Mouse (Mus musculus) heart, postnatal 0 days (tissue): ENCODE data around the gene Retreg3. TPM values are rescaled to one million over a fixed set of nuclear protein-coding genes. Genes with fewer than 3 reads are reported as not detected.

Experiments used
- ATAC-seq: fragments of 200-750 bp; cut with Nextera tagmentation; 2 replicates; pipeline ENCODE4 v1.8.0; 2017; ENCODE audit warnings: low read depth, moderate number of reproducible peaks, moderate library complexity; ENCODE audit not compliant: insufficient read depth
- DNase-seq: peaks from one replicate; pipeline ENCODE4 v3.0.0-alpha.2; 2016; ENCODE audit warnings: low spot score
- H3K27ac ChIP-seq: fragments of 300-500 bp; sonication (generic); 2 replicates; pipeline ENCODE4 v1.5.1; 2014; ENCODE audit warnings: low read depth, mild to moderate bottlenecking
- H3K27me3 ChIP-seq: fragments of 300-500 bp; sonication (generic); 2 replicates; pipeline ENCODE4 v1.6.1; 2014; ENCODE audit warnings: low read length, mixed read lengths; ENCODE audit not compliant: control insufficient read depth, insufficient read depth
- H3K36me3 ChIP-seq: fragments of 300-500 bp; sonication (generic); replicated peaks from 2 replicates; pipeline ENCODE4 v1.6.1; 2014; ENCODE audit warnings: low read length, mixed read lengths; ENCODE audit not compliant: control insufficient read depth, insufficient read depth
- H3K4me1 ChIP-seq: fragments of 300-500 bp; sonication (generic); 2 replicates; pipeline ENCODE4 v1.6.1; 2014; ENCODE audit warnings: antibody characterized with exemption; ENCODE audit not compliant: control insufficient read depth, insufficient read depth
- H3K4me2 ChIP-seq: fragments of 300-500 bp; sonication (generic); 2 replicates; pipeline ENCODE4 v1.6.1; 2014; ENCODE audit warnings: low read depth, mild to moderate bottlenecking, low read length, moderate library complexity
- H3K4me3 ChIP-seq: fragments of 300-500 bp; sonication (generic); 2 replicates; pipeline ENCODE4 v1.5.1; 2014; ENCODE audit warnings: low read depth, low read length
- H3K9ac ChIP-seq: fragments of 300-500 bp; sonication (generic); replicated peaks from 2 replicates; pipeline ENCODE4 v1.6.1; 2014; ENCODE audit warnings: low read depth, low read length, mixed read lengths
- H3K9me3 ChIP-seq: fragments of 300-500 bp; sonication (generic); replicated peaks from 2 replicates; pipeline ENCODE4 v1.6.1; 2016; ENCODE audit warnings: low read length; ENCODE audit not compliant: control insufficient read depth
- CTCF ChIP-seq: IDR thresholded peaks from 2 replicates; pipeline ENCODE4 v1.5.1; 2016; ENCODE audit warnings: antibody characterized with exemption, control low read depth, low read depth
- EP300 ChIP-seq: IDR thresholded peaks from 2 replicates; pipeline ENCODE4 v1.6.1; 2016; ENCODE audit warnings: antibody characterized with exemption, low read depth
- WGBS: fragments of 180-500 bp; shearing (Covaris S2); extraction: QIAGEN DNeasy Blood & Tissue Kit; methylation state at CpG from one replicate; pipeline ENCODE4 v1.1.7; 2014; 5-methylcytosine and 5-hydroxymethylcytosine counted together
- polyA plus RNA-seq: library from polyadenylated mRNA; unstranded; fragments of >200 nt; fragmentation: Nextera tagmentation; extraction: Ambion mirVana; gene quantifications from 2 replicates; pipeline ENCODE4 v1.2.1, GENCODE M21; 2015
- total RNA-seq: library from RNA; depleted of rRNA; stranded (reverse); fragments of >200 nt; gene quantifications from 2 replicates; pipeline ENCODE4 v1.2.3, GENCODE M21; 2014; ENCODE audit warnings: low replicate concordance

The Retreg3 gene
- total and polyA plus RNA-seq, 2 experiments from 2014 or later, result 11.3 to 47.6 TPM

DNA sequence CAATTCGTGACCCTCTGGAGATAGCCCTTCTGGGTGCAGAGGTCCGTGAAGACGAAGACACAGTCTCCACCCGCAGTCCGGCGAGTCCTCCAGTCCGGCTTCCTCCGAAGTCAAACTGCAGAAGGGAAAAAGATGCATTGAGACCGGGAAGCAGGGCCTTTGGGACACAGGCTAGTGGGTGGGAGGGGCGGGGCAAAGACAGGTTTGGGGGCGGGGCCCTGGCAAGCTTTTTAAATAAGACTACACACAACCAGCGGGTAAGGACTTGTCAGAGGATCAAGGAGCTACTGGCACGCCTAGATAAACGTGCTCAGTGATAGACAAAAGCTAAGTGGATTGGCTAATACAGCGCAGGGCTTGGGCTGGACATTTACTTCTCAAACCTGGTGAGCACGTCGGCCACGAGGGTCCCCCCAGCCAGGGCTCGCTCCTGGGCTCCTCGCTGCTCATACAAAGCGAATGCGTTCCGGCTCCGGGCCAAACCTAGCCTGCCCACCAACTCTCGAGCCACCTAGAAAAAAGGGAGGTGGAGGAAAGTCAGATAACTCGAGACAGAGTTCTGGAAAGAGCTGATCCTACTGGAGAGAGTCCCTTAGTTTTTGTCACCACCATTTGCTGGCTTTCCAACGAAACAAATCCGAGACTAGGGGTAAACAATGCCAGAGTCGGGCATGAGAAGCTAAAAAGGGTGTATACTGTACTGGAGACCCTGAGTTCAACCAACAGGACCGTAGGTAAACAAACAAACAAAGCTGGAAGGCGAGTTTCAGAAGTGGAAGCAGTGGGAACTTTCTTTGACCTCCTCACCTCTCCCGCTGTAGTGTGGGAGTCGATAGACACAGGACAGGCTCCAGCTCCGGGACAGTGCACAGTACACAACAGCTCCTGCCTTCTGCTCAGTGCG, 45.2 kb upstream of the Retreg3 start:
- no peak overlapping the region for H3K27ac ChIP-seq
- DNase-seq, result no peak
- peaks cover 70% of the 10 kb centered on the region for H3K36me3 ChIP-seq
- 63% methylated on average over 35 of the region's 35 CpGs for WGBS
- H3K4me1 ChIP-seq, result peaks cover 15% of the 10 kb centered on the region
- H3K4me3 ChIP-seq, result no peak overlapping the region
- no peak for TF ChIP-seq CTCF
- no peak for TF ChIP-seq EP300
- ATAC-seq, result no peak
- no peak overlapping the region for H3K9ac ChIP-seq
- H3K27me3 ChIP-seq, result no peaks in the 10 kb centered on the region
- no peaks in the 10 kb centered on the region for H3K9me3 ChIP-seq
- H3K4me2 ChIP-seq, result no peak overlapping the region

- no peak overlapping the region for H3K4me3 ChIP-seq
- no peak overlapping the region for H3K4me2 ChIP-seq
- H3K27me3 ChIP-seq, result no peaks in the 10 kb centered on the region
- no peak for DNase-seq
- H3K36me3 ChIP-seq, result peaks cover 70% of the 10 kb centered on the region
- 54% methylated on average over 21 of the region's 21 CpGs for WGBS
- no peak overlapping the region for H3K9ac ChIP-seq
- H3K4me1 ChIP-seq, result peaks cover 10% of the 10 kb centered on the region
- no peak overlapping the region for H3K27ac ChIP-seq
- TF ChIP-seq EP300 (no peak), CTCF (no peak)
- no peaks in the 10 kb centered on the region for H3K9me3 ChIP-seq
- ATAC-seq, result no peak
Observed at GRCm38 (mm10) chr11:101164351-101164665, 44.6 kb upstream of the Retreg3 start.

- no peak overlapping the region for H3K27ac ChIP-seq
- ATAC-seq (no peak; the same call in 1 of the 2 replicates), DNase-seq (no peak)
- TF ChIP-seq EP300, result no peak
- TF ChIP-seq CTCF, result no peak
- no peak overlapping the region for H3K4me3 ChIP-seq
- WGBS, result 62% methylated on average over 49 of the region's 49 CpGs
- H3K36me3 ChIP-seq, result peaks cover 70% of the 10 kb centered on the region
- no peak overlapping the region for H3K9ac ChIP-seq
- no peaks in the 10 kb centered on the region for H3K27me3 ChIP-seq
- peaks cover 4% of the 10 kb centered on the region; the same call in 1 of the 2 replicates for H3K4me1 ChIP-seq
- no peaks in the 10 kb centered on the region for H3K9me3 ChIP-seq
- H3K4me2 ChIP-seq, result no peak overlapping the region
Observed at GRCm38 (mm10) chr11:101163476-101164350, 44.0 kb upstream of the Retreg3 start.

- Histone ChIP-seq H3K27ac (no peak overlapping the region), H3K9me3 (no peaks in the 10 kb centered on the region), H3K9ac (no peak overlapping the region), H3K4me1 (no peaks in the 10 kb centered on the region), H3K27me3 (no peaks in the 10 kb centered on the region), H3K36me3 (peaks cover 66% of the 10 kb centered on the region), H3K4me3 (no peak overlapping the region), H3K4me2 (no peak overlapping the region)
- WGBS, result 73% methylated on average over 5 of the region's 5 CpGs
- ATAC-seq (no peak), DNase-seq (no peak)
- no peak for TF ChIP-seq CTCF
- no peak for TF ChIP-seq EP300
Observed at GRCm38 (mm10) chr11:101162772-101163171, 43.1 kb upstream of the Retreg3 start.

GRCm38 (mm10) chr11:101162301-101162700, 42.6 kb upstream of the Retreg3 start:
- ATAC-seq (no peak), DNase-seq (no peak)
- Histone ChIP-seq H3K4me2 (no peak overlapping the region), H3K27ac (no peak overlapping the region), H3K9me3 (no peaks in the 10 kb centered on the region), H3K27me3 (no peaks in the 10 kb centered on the region), H3K36me3 (peaks cover 61% of the 10 kb centered on the region), H3K4me1 (no peaks in the 10 kb centered on the region), H3K4me3 (no peak overlapping the region), H3K9ac (no peak overlapping the region)
- TF ChIP-seq EP300 (no peak), CTCF (no peak)
- WGBS, result 67% methylated on average over 5 of the region's 5 CpGs
